Mouse (Mus musculus) limb, embryonic 10.5 days (tissue): ENCODE measurements at regions not wholly inside any gene's neighbourhood (a gene's known extent, or its start where the extent isn't known, plus 50 kb on each side); places are given as distances from the start of the nearest gene placed in this dataset.
A peak's percentile ranks its signal among the peaks of the same experiment; 100 is the strongest.

Experiments used
- DNase-seq: peaks from one replicate; pipeline ENCODE4 v3.0.0-alpha.2; 2017; ENCODE audit warnings: low spot score
- H3K27ac ChIP-seq: fragments of 300-500 bp; sonication (generic); 2 replicates; pipeline ENCODE4 v1.5.1; 2016; ENCODE audit warnings: mild to moderate bottlenecking
- H3K27me3 ChIP-seq: fragments of 300-500 bp; sonication (generic); 2 replicates; pipeline ENCODE4 v1.6.1; 2016; ENCODE audit warnings: low read depth, mild to moderate bottlenecking; ENCODE audit not compliant: poor library complexity, severe bottlenecking
- H3K36me3 ChIP-seq: fragments of 300-500 bp; sonication (generic); 2 replicates; pipeline ENCODE4 v1.6.1; 2016; ENCODE audit warnings: mild to moderate bottlenecking, moderate library complexity
- H3K4me1 ChIP-seq: fragments of 300-500 bp; sonication (generic); 2 replicates; pipeline ENCODE4 v1.6.1; 2016
- H3K4me3 ChIP-seq: fragments of 300-500 bp; sonication (generic); 2 replicates; pipeline ENCODE4 v1.5.1; 2016; ENCODE audit warnings: mild to moderate bottlenecking, moderate library complexity
- H3K9me3 ChIP-seq: fragments of 300-500 bp; sonication (generic); replicated peaks from 2 replicates; pipeline ENCODE4 v1.6.1; 2016; ENCODE audit warnings: mild to moderate bottlenecking
- WGBS: fragments of 180-500 bp; shearing (Covaris S2); methylation state at CpG from one replicate; pipeline ENCODE4 v1.1.7; 2016; 5-methylcytosine and 5-hydroxymethylcytosine counted together

GRCm38 (mm10) chr7:121589088-121589605 is 117.9 kb downstream of the Usp31 start:
- no peaks in the 10 kb centered on the region for H3K36me3 ChIP-seq
- no peaks in the 10 kb centered on the region for H3K27me3 ChIP-seq
- H3K9me3 ChIP-seq = no peaks in the 10 kb centered on the region
- no peak for DNase-seq
- no peak overlapping the region for H3K4me3 ChIP-seq
- H3K4me1 ChIP-seq = no peaks in the 10 kb centered on the region; the same call in 1 of the 2 replicates
- 86% methylated on average over 11 of the region's 11 CpGs for WGBS
- no peak overlapping the region for H3K27ac ChIP-seq

- H3K36me3 ChIP-seq = no peaks in the 10 kb centered on the region
- no peak overlapping the region for H3K4me3 ChIP-seq
- H3K9me3 ChIP-seq = no peaks in the 10 kb centered on the region
- no peaks in the 10 kb centered on the region; the same call in 1 of the 2 replicates for H3K4me1 ChIP-seq
- H3K27me3 ChIP-seq = no peaks in the 10 kb centered on the region
- 72% methylated on average over 2 of the region's 2 CpGs for WGBS
- no peak overlapping the region for H3K27ac ChIP-seq
- no peak for DNase-seq
Observed at GRCm38 (mm10) chr7:121587713-121588112, 119.3 kb downstream of the Usp31 start.

GRCm38 (mm10) chr7:121585721-121586120 is 121.3 kb downstream of the Usp31 start:
- Histone ChIP-seq H3K4me3 (no peak overlapping the region), H3K9me3 (no peaks in the 10 kb centered on the region), H3K36me3 (no peaks in the 10 kb centered on the region), H3K4me1 (no peaks in the 10 kb centered on the region; the same call in 1 of the 2 replicates), H3K27ac (no peak overlapping the region), H3K27me3 (no peaks in the 10 kb centered on the region)
- no peak for DNase-seq
- 74% methylated on average over 10 of the region's 10 CpGs for WGBS

GRCm38 (mm10) chr7:121579497-121579896 is 127.6 kb downstream of the Usp31 start:
- WGBS = 60% methylated on average over 4 of the region's 4 CpGs
- no peak overlapping the region for H3K27ac ChIP-seq

GRCm38 (mm10) chr7:121572681-121573335 is 134.2 kb downstream of the Usp31 start:
- no peak for DNase-seq
- H3K36me3 ChIP-seq = no peaks in the 10 kb centered on the region
- no peak overlapping the region for H3K4me3 ChIP-seq
- H3K9me3 ChIP-seq = no peaks in the 10 kb centered on the region
- no peaks in the 10 kb centered on the region for H3K4me1 ChIP-seq
- H3K27me3 ChIP-seq = no peaks in the 10 kb centered on the region
- H3K27ac ChIP-seq = no peak overlapping the region
- 96% methylated on average over 5 of the region's 5 CpGs for WGBS

More at GRCm38 (mm10) chr7:121579497-121579896, 127.6 kb downstream of the Usp31 start:
- Histone ChIP-seq H3K9me3 (no peaks in the 10 kb centered on the region), H3K36me3 (no peaks in the 10 kb centered on the region), H3K27me3 (no peaks in the 10 kb centered on the region), H3K4me3 (no peak overlapping the region), H3K4me1 (peaks cover 10% of the 10 kb centered on the region)
- DNase-seq = no peak

GRCm38 (mm10) chr7:121571741-121572140 is 135.3 kb downstream of the Usp31 start:
- no peak overlapping the region for H3K4me3 ChIP-seq
- H3K36me3 ChIP-seq = no peaks in the 10 kb centered on the region
- H3K27me3 ChIP-seq = no peaks in the 10 kb centered on the region
- no peak for DNase-seq
- no peaks in the 10 kb centered on the region for H3K4me1 ChIP-seq
- 93% methylated on average over 3 of the region's 3 CpGs for WGBS
- no peaks in the 10 kb centered on the region for H3K9me3 ChIP-seq
- H3K27ac ChIP-seq = no peak overlapping the region

GRCm38 (mm10) chr7:121571292-121571691 is 135.8 kb downstream of the Usp31 start:
- WGBS = 88% methylated on average over 4 of the region's 4 CpGs

GRCm38 (mm10) chr7:121569248-121569647 is 137.8 kb downstream of the Usp31 start:
- 90% methylated on average over 7 of the region's 7 CpGs for WGBS
- DNase-seq = no peak
- no peaks in the 10 kb centered on the region for H3K4me1 ChIP-seq
- no peak overlapping the region for H3K27ac ChIP-seq
- no peak overlapping the region for H3K4me3 ChIP-seq
- no peaks in the 10 kb centered on the region for H3K27me3 ChIP-seq
- H3K36me3 ChIP-seq = no peaks in the 10 kb centered on the region
- no peaks in the 10 kb centered on the region for H3K9me3 ChIP-seq

More at GRCm38 (mm10) chr7:121571292-121571691, 135.8 kb downstream of the Usp31 start:
- H3K4me1 ChIP-seq = no peaks in the 10 kb centered on the region
- H3K36me3 ChIP-seq = no peaks in the 10 kb centered on the region
- no peak overlapping the region for H3K27ac ChIP-seq
- H3K27me3 ChIP-seq = no peaks in the 10 kb centered on the region
- H3K4me3 ChIP-seq = no peak overlapping the region
- no peak for DNase-seq
- no peaks in the 10 kb centered on the region for H3K9me3 ChIP-seq

- Histone ChIP-seq H3K4me3 (no peak overlapping the region), H3K9me3 (no peaks in the 10 kb centered on the region), H3K27me3 (no peaks in the 10 kb centered on the region), H3K27ac (no peak overlapping the region), H3K36me3 (no peaks in the 10 kb centered on the region), H3K4me1 (no peaks in the 10 kb centered on the region)
- no peak for DNase-seq
- WGBS = 82% methylated on average over 2 of the region's 2 CpGs
Observed at GRCm38 (mm10) chr7:121568064-121568463, 139.0 kb downstream of the Usp31 start.

GRCm38 (mm10) chr7:121563526-121563925 is 143.5 kb downstream of the Usp31 start:
- Histone ChIP-seq H3K9me3 (no peaks in the 10 kb centered on the region), H3K36me3 (no peaks in the 10 kb centered on the region), H3K4me1 (no peaks in the 10 kb centered on the region), H3K27ac (no peak overlapping the region), H3K27me3 (no peaks in the 10 kb centered on the region), H3K4me3 (no peak overlapping the region)
- 37% methylated on average over 5 of the region's 5 CpGs for WGBS
- DNase-seq = peak; percentile 45

- peaks cover 22% of the 10 kb centered on the region; the same call in 1 of the 2 replicates for H3K4me1 ChIP-seq
- H3K4me3 ChIP-seq = no peak overlapping the region
- DNase-seq = no peak
- H3K36me3 ChIP-seq = no peaks in the 10 kb centered on the region
- H3K27me3 ChIP-seq = no peaks in the 10 kb centered on the region
- H3K27ac ChIP-seq = peak overlapping the region; percentile 33; the same call in 1 of the 2 replicates
- no peaks in the 10 kb centered on the region for H3K9me3 ChIP-seq
- 70% methylated on average over 4 of the region's 4 CpGs for WGBS
Observed at GRCm38 (mm10) chr7:121555420-121555819, 151.6 kb downstream of the Usp31 start.
